Comparison of ENCODE assay signal across 17 mouse cellular contexts in the genomic region with DNA sequence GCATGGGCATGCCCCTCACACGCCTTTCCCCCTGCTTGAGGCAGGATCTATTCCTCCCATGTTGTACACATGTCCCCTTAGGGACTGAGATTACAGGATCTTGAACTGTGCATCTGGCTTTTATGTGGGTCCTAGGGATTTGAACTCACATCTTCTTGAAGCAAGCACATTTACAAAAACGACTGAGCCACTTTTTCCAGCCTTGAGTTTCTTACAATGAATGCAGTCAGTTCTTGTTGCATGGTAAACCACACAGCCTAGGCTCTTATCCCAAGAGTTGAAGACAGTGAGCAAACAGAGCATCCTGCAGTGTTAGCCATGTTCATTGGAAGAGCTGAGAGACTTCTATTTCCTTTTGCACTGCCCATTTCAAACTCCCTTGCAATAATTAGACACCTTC.
"Had no signal": no experiment of that assay in that cellular context is flagged by ENCODE, and none has a peak within 500 bp of the region (broad histone marks: within the 10 kb centered on the region; RNA-seq: fewer than 3 reads in every experiment).

No protein-coding gene starts in this region.

- H3K4me1 ChIP-seq: midbrain, embryonic 13.5 days; midbrain, embryonic 15.5 days; neural tube, embryonic 12.5 days had no signal

- H3K4me3 ChIP-seq: lung, embryonic 15.5 days; midbrain, embryonic 13.5 days; midbrain, embryonic 15.5 days; neural tube, embryonic 12.5 days; stomach, embryonic 15.5 days had no signal

- H3K36me3 ChIP-seq: lung, embryonic 15.5 days; midbrain, embryonic 13.5 days; midbrain, embryonic 15.5 days; stomach, embryonic 15.5 days had no signal

- ATAC-seq: liver, postnatal 0 days; lung, postnatal 0 days; midbrain, embryonic 13.5 days; midbrain, embryonic 15.5 days had no signal

- H3K4me2 ChIP-seq: lung, embryonic 15.5 days; midbrain, embryonic 11.5 days; midbrain, embryonic 13.5 days; midbrain, embryonic 15.5 days; neural tube, embryonic 12.5 days; stomach, embryonic 15.5 days had no signal

- H3K9ac ChIP-seq: liver, postnatal 0 days; lung, embryonic 15.5 days; midbrain, embryonic 13.5 days; midbrain, embryonic 15.5 days; neural tube, embryonic 12.5 days had no signal

- H3K27me3 ChIP-seq: lung, embryonic 15.5 days; midbrain, embryonic 13.5 days; midbrain, embryonic 15.5 days; neural tube, embryonic 12.5 days; stomach, embryonic 15.5 days had no signal

- H3K27ac ChIP-seq: lung, embryonic 15.5 days; macrophage; midbrain, embryonic 13.5 days; midbrain, embryonic 15.5 days; neural tube, embryonic 12.5 days; stomach, embryonic 15.5 days; stomach, postnatal 0 days had no signal

- DNase-seq: liver, postnatal 0 days; lung, adult 2 months; lung, postnatal 14 days; lung, postnatal 36 days; right cerebral cortex, postnatal 14 days; thymus, adult 2 months; thymus, postnatal 25 days; thymus, postnatal 4 days had no signal

- H3K9me3 ChIP-seq: lung, embryonic 15.5 days; midbrain, embryonic 13.5 days; midbrain, embryonic 15.5 days; neural tube, embryonic 12.5 days; stomach, embryonic 15.5 days had no signal
